Mouse (Mus musculus) lung, embryonic 14.5 days (tissue): ENCODE results near the gene Hira. TPM values are rescaled to one million over a fixed set of nuclear protein-coding genes. Genes with fewer than 3 reads are reported as not detected.

Experiments used
- ATAC-seq: fragments of 200-750 bp; cut with Nextera tagmentation; 2 replicates; pipeline ENCODE4 v1.8.0; 2017; ENCODE audit warnings: mild to moderate bottlenecking, moderate TSS enrichment, moderate library complexity; ENCODE audit not compliant: insufficient read depth
- DNase-seq: peaks from one replicate; pipeline ENCODE4 v3.0.0-alpha.2; 2015
- H3K27ac ChIP-seq: fragments of 300-500 bp; sonication (generic); 2 replicates; pipeline ENCODE4 v1.5.1; 2014; ENCODE audit warnings: low read depth, mild to moderate bottlenecking, moderate library complexity
- H3K27me3 ChIP-seq: fragments of 300-500 bp; sonication (generic); 2 replicates; pipeline ENCODE4 v1.6.1; 2014; ENCODE audit warnings: low read length, control low read depth; ENCODE audit not compliant: insufficient read depth
- H3K36me3 ChIP-seq: fragments of 300-500 bp; sonication (generic); 2 replicates; pipeline ENCODE4 v1.6.1; 2014; ENCODE audit warnings: control low read depth; ENCODE audit not compliant: insufficient read depth
- H3K4me1 ChIP-seq: fragments of 300-500 bp; sonication (generic); 2 replicates; pipeline ENCODE4 v1.6.1; 2014; ENCODE audit warnings: antibody characterized with exemption, control low read depth; ENCODE audit not compliant: insufficient read depth
- H3K4me2 ChIP-seq: fragments of 300-500 bp; sonication (generic); 2 replicates; pipeline ENCODE4 v1.6.1; 2014; ENCODE audit warnings: mild to moderate bottlenecking
- H3K4me3 ChIP-seq: fragments of 300-500 bp; sonication (generic); 2 replicates; pipeline ENCODE4 v1.5.1; 2014; ENCODE audit warnings: low read depth, low read length
- H3K9ac ChIP-seq: fragments of 300-500 bp; sonication (generic); 2 replicates; pipeline ENCODE4 v1.6.1; 2014
- H3K9me3 ChIP-seq: fragments of 300-500 bp; sonication (generic); 2 replicates; pipeline ENCODE4 v1.6.1; 2016; ENCODE audit warnings: low read depth, low read length, control low read depth
- CTCF ChIP-seq: IDR thresholded peaks from 2 replicates; pipeline ENCODE4 v1.5.1; 2016; ENCODE audit warnings: antibody characterized with exemption, low read depth
- WGBS: fragments of 180-500 bp; shearing (Covaris S2); extraction: QIAGEN DNeasy Blood & Tissue Kit; methylation state at CpG from one replicate; pipeline ENCODE4 v1.1.7; 2014; 5-methylcytosine and 5-hydroxymethylcytosine counted together
- polyA plus RNA-seq: library from polyadenylated mRNA; unstranded; fragments of >200 nt; fragmentation: Nextera tagmentation; extraction: Ambion mirVana; gene quantifications from 2 replicates; pipeline ENCODE4 v1.2.1, GENCODE M21; 2014

Hira gene
- polyA plus RNA-seq, 1 experiment from 2014 or later, result 16.4 TPM

- no peak overlapping the region for H3K27ac ChIP-seq
- WGBS, result 63% methylated on average over 2 of the region's 2 CpGs
- no peaks in the 10 kb centered on the region for H3K9me3 ChIP-seq
- DNase-seq (no peak), ATAC-seq (no peak)
- H3K4me1 ChIP-seq, result no peaks in the 10 kb centered on the region
- H3K27me3 ChIP-seq, result no peaks in the 10 kb centered on the region
- H3K36me3 ChIP-seq, result no peaks in the 10 kb centered on the region
- no peak for TF ChIP-seq CTCF
- no peak overlapping the region for H3K4me3 ChIP-seq
- H3K4me2 ChIP-seq, result no peak overlapping the region
- no peak overlapping the region for H3K9ac ChIP-seq
These were observed 133.9 kb downstream of the Hira start for GRCm38 (mm10) chr16:19010710-19011109.

- no peak overlapping the region for H3K4me3 ChIP-seq
- no peaks in the 10 kb centered on the region for H3K9me3 ChIP-seq
- H3K9ac ChIP-seq, result no peak overlapping the region
- H3K36me3 ChIP-seq, result no peaks in the 10 kb centered on the region
- no peak overlapping the region for H3K4me2 ChIP-seq
- no peak for ATAC-seq
- H3K27me3 ChIP-seq, result no peaks in the 10 kb centered on the region
- no peak for TF ChIP-seq CTCF
- DNase-seq, result no peak
- H3K27ac ChIP-seq, result no peak overlapping the region
- no peaks in the 10 kb centered on the region for H3K4me1 ChIP-seq
- 73% methylated on average over 1 of the region's 1 CpGs for WGBS
These were observed 136.7 kb downstream of the Hira start for GRCm38 (mm10) chr16:19013550-19013949.

- Histone ChIP-seq H3K4me1 (no peaks in the 10 kb centered on the region), H3K4me2 (no peak overlapping the region)
- no peak for ATAC-seq
These were observed 137.8 kb downstream of the Hira start for GRCm38 (mm10) chr16:19014650-19015049.

More at GRCm38 (mm10) chr16:19014650-19015049, 137.8 kb downstream of the Hira start:
- Histone ChIP-seq H3K36me3 (no peaks in the 10 kb centered on the region), H3K27ac (no peak overlapping the region), H3K27me3 (no peaks in the 10 kb centered on the region), H3K9ac (no peak overlapping the region), H3K9me3 (no peaks in the 10 kb centered on the region), H3K4me3 (no peak overlapping the region)
- TF ChIP-seq CTCF, result no peak
- DNase-seq, result no peak

Other genes with a start within 250 kb of the Hira start
- 19.3 and 20.1 TPM in 2 replicates for gene Sept5, start 247.1 kb upstream of the Hira start, polyA plus RNA-seq
- 94.1 and 105 TPM in 2 replicates for gene Cldn5, start 100.2 kb upstream of the Hira start, polyA plus RNA-seq
- 77.6 and 84.5 TPM in 2 replicates for gene Ufd1, start 65.3 kb upstream of the Hira start, polyA plus RNA-seq
- 64.0 and 67.3 TPM in 2 replicates for gene Cdc45, start 65.0 kb upstream of the Hira start, polyA plus RNA-seq
- gene 2510002D24Rik, start 40.5 kb upstream of the Hira start, polyA plus RNA-seq, result 27.5 and 30.9 TPM in 2 replicates
- not detected in 2 replicates for gene Gm28539, start 40.5 kb upstream of the Hira start, polyA plus RNA-seq
- gene Mrpl40, start 175 bp upstream of the Hira start, polyA plus RNA-seq, result 81.8 and 82.6 TPM in 2 replicates